Mouse (Mus musculus) C2C12 (cell line): ENCODE data around the gene Hist1h1d. TPM values are rescaled to one million over a fixed set of nuclear protein-coding genes. Genes with fewer than 3 reads are reported as not detected.
"Not testable (repeated sequence)": the region's sequence is repeated elsewhere in the genome, so short reads cannot be mapped to it uniquely, and the experiment has no call there.

Source experiments
- H3K27me3 ChIP-seq: one replicate; pipeline ENCODE4 v1.6.1; 2011; ENCODE audit not compliant: control insufficient read depth, insufficient read depth, insufficient read length
- H3K36me3 ChIP-seq: one replicate; pipeline ENCODE4 v1.6.1; 2011; ENCODE audit not compliant: control insufficient read depth, insufficient read depth
- H3K4me3 ChIP-seq: one replicate; pipeline ENCODE4 v1.5.1; 2011; ENCODE audit warnings: mild to moderate bottlenecking, control low read depth; ENCODE audit not compliant: poor library complexity, insufficient read depth, severe bottlenecking
- H3K79me2 ChIP-seq: one replicate; pipeline ENCODE4 v1.6.1; 2011; ENCODE audit not compliant: control insufficient read depth, insufficient read depth
- H3K79me3 ChIP-seq: one replicate; pipeline ENCODE4 v1.6.1; 2011; ENCODE audit warnings: low read depth, control low read depth
- H3ac ChIP-seq: one replicate; pipeline ENCODE3; 2011; ENCODE audit warnings: low read depth; ENCODE audit not compliant: control insufficient read depth, insufficient read length
- CEBPB ChIP-seq: IDR thresholded peaks from one replicate; pipeline ENCODE4 v1.6.1; 2011; ENCODE audit warnings: low read depth, mild to moderate bottlenecking, control low read depth, moderate library complexity
- CTCF ChIP-seq: IDR thresholded peaks from one replicate; pipeline ENCODE4 v1.5.1; 2011; ENCODE audit not compliant: control insufficient read depth, insufficient read depth, insufficient read length
- FOSL1 ChIP-seq: IDR thresholded peaks from one replicate; pipeline ENCODE4 v1.8.0; 2011; ENCODE audit warnings: mild to moderate bottlenecking, low read length; ENCODE audit not compliant: poor library complexity, insufficient read depth, severe bottlenecking
- MAX ChIP-seq: IDR thresholded peaks from one replicate; pipeline ENCODE4 v1.6.1; 2011; ENCODE audit warnings: mild to moderate bottlenecking, control low read depth
- MYOD1 ChIP-seq: IDR thresholded peaks from one replicate; pipeline ENCODE4 v1.6.1; 2011; ENCODE audit warnings: low read depth; ENCODE audit not compliant: control insufficient read depth, insufficient read length
- MYOG ChIP-seq: IDR thresholded peaks from one replicate; pipeline ENCODE4 v1.6.1; 2011; ENCODE audit not compliant: control insufficient read depth, insufficient read length; ENCODE audit errors: extremely low read depth
- USF1 ChIP-seq: IDR thresholded peaks from one replicate; pipeline ENCODE4 v1.6.1; 2011; ENCODE audit warnings: low read depth, mild to moderate bottlenecking, control low read depth, moderate library complexity
- polyA plus RNA-seq: library from polyadenylated mRNA; unstranded; fragments of >200 nt; fragmentation: generic; extraction: Trizol; gene quantifications from one replicate; pipeline ENCODE4 v1.2.1, GENCODE M21; 2012; ENCODE audit warnings: missing spikeins

The Hist1h1d gene
- polyA plus RNA-seq, 1 experiment: 0.25 TPM

DNA sequence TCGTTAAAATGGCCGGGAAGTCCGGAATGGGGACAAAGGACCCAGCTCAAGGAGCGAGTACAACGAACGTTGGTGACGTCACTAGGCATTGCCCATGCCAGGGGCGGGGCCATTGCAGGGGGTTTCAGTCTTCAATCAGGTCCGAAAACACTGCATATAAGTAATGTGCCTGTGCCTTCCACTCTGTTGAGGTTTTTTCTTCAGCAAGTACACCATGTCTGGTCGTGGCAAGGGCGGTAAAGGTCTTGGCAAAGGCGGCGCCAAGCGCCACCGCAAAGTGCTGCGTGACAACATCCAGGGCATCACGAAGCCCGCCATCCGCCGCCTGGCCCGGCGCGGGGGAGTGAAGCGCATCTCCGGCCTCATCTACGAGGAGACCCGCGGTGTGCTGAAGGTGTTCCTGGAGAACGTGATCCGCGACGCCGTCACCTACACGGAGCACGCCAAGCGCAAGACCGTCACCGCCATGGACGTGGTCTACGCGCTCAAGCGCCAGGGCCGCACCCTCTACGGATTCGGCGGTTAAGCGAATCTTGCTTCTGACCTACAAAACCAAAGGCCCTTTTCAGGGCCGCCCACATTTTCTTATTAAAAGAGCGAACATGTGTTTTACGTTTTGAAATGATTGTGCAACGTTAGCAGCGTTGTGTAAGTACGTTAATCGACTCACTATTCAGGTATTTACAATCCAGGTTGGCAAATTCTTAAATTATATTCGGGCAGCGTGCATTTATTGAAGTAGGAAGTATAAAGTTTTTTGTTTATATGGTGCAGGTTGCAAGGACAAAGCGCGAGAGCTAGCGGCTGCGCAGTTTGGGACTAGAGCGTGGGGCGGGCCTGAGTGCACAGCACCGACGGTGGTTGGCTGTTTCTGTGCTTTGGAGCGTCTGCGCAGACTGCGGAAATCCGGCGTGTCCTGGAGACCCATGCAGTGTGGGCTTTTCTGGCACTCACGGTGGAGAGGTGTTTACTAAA is 21.9 kb upstream of the Hist1h1d start, which contains the start of gene Hist1h4h:
Hist1h4h (plus strand) TSS at position 150 of the 975 bp plus-strand sequence.
- Histone ChIP-seq H3K36me3 (no peaks in the 10 kb centered on the region), H3K27me3 (no peaks in the 10 kb centered on the region), H3K79me2 (peaks cover 4% of the 10 kb centered on the region), H3ac (peak within 1 kb of the TSS; percentile 56), H3K79me3 (no peaks in the 10 kb centered on the region), H3K4me3 (peak within 1 kb of the TSS; percentile 25)
- TF ChIP-seq MYOD1: no peak
- peak; percentile 92 for TF ChIP-seq CEBPB

DNA sequence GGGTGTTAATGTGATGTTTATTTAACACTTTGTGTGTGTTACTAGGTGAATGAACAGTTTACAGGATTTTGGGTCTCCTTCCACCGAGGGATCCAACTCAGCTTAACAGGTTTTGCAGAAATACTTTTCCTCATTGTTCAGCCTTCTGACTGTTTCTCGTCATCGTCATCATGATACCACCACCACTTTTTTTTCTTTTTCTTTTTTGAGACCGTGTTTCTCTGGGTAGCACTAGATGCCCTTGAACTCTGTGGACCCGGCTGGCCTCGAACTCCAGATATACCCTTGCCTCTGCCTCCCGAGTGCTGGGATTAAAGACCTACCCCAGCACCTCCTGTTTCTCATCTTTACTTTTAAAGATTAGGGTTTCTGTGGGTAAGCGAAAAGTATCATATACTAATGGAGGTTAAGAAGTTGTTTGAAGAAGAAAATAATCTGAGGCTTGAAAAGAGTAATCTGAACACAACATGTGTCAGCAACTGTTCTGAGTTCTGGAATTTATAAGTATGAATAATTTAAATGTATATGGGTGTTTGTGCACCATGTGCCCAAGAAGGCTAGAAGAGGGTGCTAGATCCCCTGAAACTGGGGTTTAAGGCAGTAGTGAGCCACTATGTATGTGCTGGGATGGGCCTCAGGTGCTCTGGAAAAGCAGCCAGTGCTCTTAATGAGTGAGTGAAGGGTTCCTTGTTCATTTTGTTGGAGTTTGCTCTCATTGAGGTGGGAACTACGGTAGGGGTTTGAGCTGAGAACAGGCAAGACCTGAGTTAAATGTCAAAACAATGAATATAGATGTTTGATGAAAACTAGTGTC is 20.6 kb upstream of the Hist1h1d start:
- Histone ChIP-seq H3K27me3 (no peaks in the 10 kb centered on the region), H3ac (peak overlapping the region; percentile 70)

DNA sequence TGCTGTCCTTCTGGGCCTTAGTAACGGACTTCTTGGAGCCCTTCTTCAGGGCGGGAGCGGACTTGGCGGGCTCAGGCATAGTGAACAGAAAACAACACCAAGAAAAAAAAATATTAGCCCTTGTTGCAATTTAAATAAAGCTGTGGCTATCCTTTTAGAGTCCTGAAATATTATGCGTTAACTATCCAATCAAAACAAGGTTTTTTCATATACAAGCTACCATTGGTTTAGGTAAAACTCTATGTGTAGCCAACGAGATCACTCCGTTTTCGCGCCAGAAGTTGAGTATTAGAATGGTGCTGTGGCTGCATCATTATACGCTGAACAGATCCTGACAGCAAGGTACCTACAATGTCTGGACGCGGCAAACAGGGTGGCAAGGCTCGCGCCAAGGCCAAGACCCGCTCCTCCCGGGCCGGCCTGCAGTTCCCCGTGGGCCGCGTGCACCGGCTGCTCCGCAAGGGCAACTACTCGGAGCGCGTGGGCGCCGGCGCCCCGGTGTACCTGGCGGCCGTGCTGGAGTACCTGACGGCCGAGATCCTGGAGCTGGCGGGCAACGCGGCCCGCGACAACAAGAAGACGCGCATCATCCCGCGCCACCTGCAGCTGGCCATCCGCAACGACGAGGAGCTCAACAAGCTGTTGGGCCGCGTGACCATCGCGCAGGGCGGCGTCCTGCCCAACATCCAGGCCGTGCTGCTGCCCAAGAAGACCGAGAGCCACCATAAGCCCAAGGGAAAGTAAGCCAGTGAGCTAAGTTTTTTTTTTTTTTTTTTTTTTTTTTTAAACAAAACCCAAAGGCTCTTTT is 19.3 kb upstream of the Hist1h1d start, which contains the start of gene Hist1h2af:
Hist1h2af (plus strand) TSS at position 347 of the 808 bp plus-strand sequence.
- H3K36me3 ChIP-seq, H3K27me3 ChIP-seq, H3K79me3 ChIP-seq: not testable (repeated sequence)
- peak within 1 kb of the TSS; percentile 81 for H3ac ChIP-seq
- H3K4me3 ChIP-seq: peak within 1 kb of the TSS; percentile 35
- H3K79me2 ChIP-seq: peaks cover 22% of the 10 kb centered on the region

More for the DNA sequence above, 20.6 kb upstream of the Hist1h1d start:
- H3K79me3 ChIP-seq: no peaks in the 10 kb centered on the region
- peaks cover 17% of the 10 kb centered on the region for H3K79me2 ChIP-seq
- H3K36me3 ChIP-seq: no peaks in the 10 kb centered on the region
- peak overlapping the region; percentile 25 for H3K4me3 ChIP-seq
- TF ChIP-seq MYOD1 (no peak), MYOG (no peak), CEBPB (no peak), USF1 (no peak), FOSL1 (no peak), CTCF (no peak), MAX (no peak)

DNA sequence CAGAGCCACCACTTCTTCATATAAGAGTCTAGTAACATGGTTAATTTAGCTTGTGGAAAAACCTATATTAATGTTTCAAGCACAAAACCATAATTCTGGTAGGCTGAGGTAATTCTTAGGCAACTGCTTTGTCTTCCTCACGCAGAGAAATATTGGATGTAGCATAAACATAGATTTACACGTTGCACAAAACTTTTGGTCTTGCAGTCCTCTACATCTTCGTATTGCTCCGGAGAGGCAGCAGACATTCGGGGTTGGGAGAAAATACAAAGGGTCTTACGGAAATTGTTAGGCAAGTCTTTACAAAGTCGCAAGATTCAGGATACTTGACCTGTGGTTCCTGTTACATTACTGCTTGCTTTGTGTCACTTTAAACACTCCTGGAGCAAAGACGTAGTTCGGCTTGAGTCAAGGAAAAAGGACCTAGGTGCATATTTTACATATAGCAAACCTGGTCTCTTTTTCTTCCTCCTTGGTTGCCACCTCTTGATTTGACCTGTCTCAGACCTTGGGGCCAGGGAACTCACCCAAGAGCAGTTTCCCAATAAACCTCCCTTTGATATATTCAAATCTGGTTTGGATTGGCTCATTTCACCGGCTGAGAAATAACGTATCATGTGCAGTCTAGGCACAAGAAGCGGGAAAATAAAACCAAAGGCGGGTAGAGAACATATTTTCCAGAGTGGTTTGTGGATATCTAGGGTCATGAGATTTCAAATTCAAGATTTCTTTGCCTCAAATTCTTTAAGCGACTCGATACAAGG is 18.5 kb upstream of the Hist1h1d start:
- Histone ChIP-seq H3K36me3 (no peaks in the 10 kb centered on the region), H3K79me2 (peaks cover 22% of the 10 kb centered on the region), H3K79me3 (no peaks in the 10 kb centered on the region), H3K4me3 (peak overlapping the region; percentile 35), H3ac (peak overlapping the region; percentile 81), H3K27me3 (no peaks in the 10 kb centered on the region)
- TF ChIP-seq CEBPB: peak; percentile 8
- TF ChIP-seq MYOD1: no peak

DNA sequence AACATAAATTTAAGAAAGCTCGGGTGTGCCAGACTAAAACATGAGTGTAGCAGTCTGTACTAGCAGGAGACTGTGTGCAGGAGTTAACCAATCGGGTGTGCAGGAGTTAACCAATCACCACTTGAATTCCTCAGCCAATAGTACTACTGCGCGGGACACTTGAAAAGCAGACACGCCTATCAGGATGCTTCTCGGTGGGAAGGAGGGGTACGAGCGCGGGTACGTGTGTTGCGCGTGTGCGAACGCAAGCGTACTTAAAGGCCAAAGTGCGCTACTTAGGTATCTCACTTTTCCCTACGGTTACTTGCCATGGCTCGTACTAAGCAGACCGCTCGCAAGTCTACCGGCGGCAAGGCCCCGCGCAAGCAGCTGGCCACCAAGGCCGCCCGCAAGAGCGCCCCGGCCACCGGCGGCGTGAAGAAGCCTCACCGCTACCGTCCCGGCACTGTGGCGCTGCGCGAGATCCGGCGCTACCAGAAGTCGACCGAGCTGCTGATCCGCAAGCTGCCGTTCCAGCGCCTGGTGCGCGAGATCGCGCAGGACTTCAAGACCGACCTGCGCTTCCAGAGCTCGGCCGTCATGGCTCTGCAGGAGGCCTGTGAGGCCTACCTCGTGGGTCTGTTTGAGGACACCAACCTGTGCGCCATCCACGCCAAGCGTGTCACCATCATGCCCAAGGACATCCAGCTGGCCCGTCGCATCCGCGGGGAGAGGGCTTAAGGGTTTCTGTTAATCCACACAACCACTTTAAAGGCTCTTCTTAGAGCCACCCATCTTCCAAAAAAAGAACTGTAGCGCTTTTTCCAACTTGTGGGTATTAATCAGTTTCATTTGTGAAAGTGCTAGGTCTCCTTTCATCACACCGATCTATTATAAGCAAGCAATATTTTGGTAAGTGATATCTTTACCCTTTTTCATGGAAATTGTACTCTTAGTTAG is 17.7 kb upstream of the Hist1h1d start, which contains the start of gene Hist1h3g:
Hist1h3g (plus strand) TSS at position 286 of the 939 bp plus-strand sequence.
- not testable (repeated sequence) for H3K36me3 ChIP-seq, H3K27me3 ChIP-seq, H3K79me3 ChIP-seq
- peak within 1 kb of the TSS; percentile 36 for H3K4me3 ChIP-seq
- peak; percentile 34 for TF ChIP-seq MAX
- H3ac ChIP-seq: peak within 1 kb of the TSS; percentile 81
- H3K79me2 ChIP-seq: peaks cover 22% of the 10 kb centered on the region
